ENCODE assay signal across 8 mouse cellular contexts in genomic region chr14:118709736-118710135, GRCm38 (mm10). TPM values are rescaled to one million over a fixed set of nuclear protein-coding genes. Genes with fewer than 3 reads are reported as not detected.
DNase-seq lines count a peak whose midpoint lies in the region; ATAC-seq and TF ChIP-seq lines count a peak whose summit lies in the region.

No protein-coding gene starts in this region.

- H3K79me2 ChIP-seq in macrophage (ENCODE audit: inconsistent target), result peaks cover 8% of the 10 kb centered on the region; the same call in 1 of the 2 replicates

- no peak overlapping the region for H3K9ac ChIP-seq in hindbrain, embryonic 16.5 days (ENCODE audit: low read depth, low read length)

- intact Hi-C loops in left cerebral cortex, adult 2 months (cut with DNase I), result loop anchor here (2.0 to 5.0 kb wide), 2 partner anchors 41 to 58 kb away; no protein-coding TSS in a partner anchor

- peak; percentile 38 for TF ChIP-seq CTCF in left cerebral cortex, adult 2 months (IDR thresholded peaks at IDR 0.05)

- DNase-seq in NIH3T3 (ENCODE audit: low read depth), result peak; percentile 94
- peak; percentile 79 for DNase-seq in cerebellum, adult 9-11 months
- peak; percentile 93 for DNase-seq in gastrocnemius, adult 18-20 months (ENCODE audit: low spot score)
- DNase-seq in left cerebral cortex, adult 2 months (ENCODE audit: extremely low spot score in 1 of 2, low spot score in 2 of 2), result peak; percentile 83 to 84
- DNase-seq in right cerebral cortex, adult 2 months (ENCODE audit: low spot score in 2 of 2), result peak; percentile 90 to 94
- DNase-seq in urinary bladder, postnatal 14 days (ENCODE audit: low spot score), result peak; percentile 91

- no peak overlapping the region for H3K4me2 ChIP-seq in hindbrain, embryonic 16.5 days (ENCODE audit: low read length)

- no peak overlapping the region for H3K4me3 ChIP-seq in hindbrain, embryonic 16.5 days (ENCODE audit: low read length)
- no peak overlapping the region for H3K4me3 ChIP-seq in left cerebral cortex, adult 2 months
- H3K4me3 ChIP-seq in macrophage (ENCODE audit: inconsistent target), result no peak overlapping the region

- no peaks in the 10 kb centered on the region for H3K9me3 ChIP-seq in hindbrain, embryonic 16.5 days (ENCODE audit: control insufficient read depth, low read length)

- H3K27ac ChIP-seq in hindbrain, embryonic 16.5 days (ENCODE audit: low read depth, low read length), result 0 out of 2 replicates have a peak overlapping the region, but pooled peaks have one; percentile 10
- peak overlapping the region; percentile 72 for H3K27ac ChIP-seq in left cerebral cortex, adult 2 months
- H3K27ac ChIP-seq in macrophage, result peak overlapping the region; percentile 34; the same call in 1 of the 2 replicates

- H3K36me3 ChIP-seq in hindbrain, embryonic 16.5 days (ENCODE audit: control insufficient read depth, insufficient read depth, low read length), result no peaks in the 10 kb centered on the region
- H3K36me3 ChIP-seq in macrophage (ENCODE audit: inconsistent target), result no peaks in the 10 kb centered on the region

- ATAC-seq in hindbrain, embryonic 16.5 days, result peak; percentile 73

- 24% methylated on average over 11 of the region's 11 CpGs for WGBS in hindbrain, embryonic 16.5 days
- under 1% methylated on average over 11 of the region's 11 CpGs for WGBS in macrophage (ENCODE audit: missing documents)

- peaks cover 21% of the 10 kb centered on the region for H3K4me1 ChIP-seq in hindbrain, embryonic 16.5 days (ENCODE audit: control insufficient read depth, insufficient read depth, low read depth, low read length)

- no peaks in the 10 kb centered on the region for H3K27me3 ChIP-seq in hindbrain, embryonic 16.5 days (replicated peaks; ENCODE audit: control insufficient read depth, insufficient read depth, low read length)

RNA-seq across cellular contexts. Expression of gene Abcc4, which starts 3.7 kb away (rescaled TPM):
- total RNA-seq in gastrocnemius, adult 18-20 months (2021), result 10 to 100 TPM in 1 of 2 experiments, 1 to 10 TPM in 1; 7.8 to 10.0 TPM
- polyA plus RNA-seq in hindbrain, embryonic 16.5 days (2015; fragmentation: Nextera tagmentation; extraction: Ambion mirVana), result 2.5 and 2.6 TPM in 2 replicates
- total RNA-seq in left cerebral cortex, adult 2 months (2021), result 10 to 100 TPM in 1 of 2 experiments, 1 to 10 TPM in 1; 9.5 to 11.0 TPM
- 10 to 100 TPM; 16.8 to 61.0 (median 35.9) TPM for total RNA-seq in macrophage (2018; cell fraction: chromatin; rRNA removed)
- total RNA-seq in macrophage (2018; cell fraction: cytosol; rRNA removed), result 10 to 100 TPM in 10 of 26 experiments, 1 to 10 TPM in 16; 4.1 to 12.0 (median 8.7) TPM
- total RNA-seq in macrophage (2018; cell fraction: nucleus; rRNA removed), result 10 to 100 TPM in 25 of 26 experiments, 1 to 10 TPM in 1; 9.8 to 28.7 (median 19.2) TPM
- 7.4 to 10.5 TPM (median 9.2 TPM) in 3 replicates for polyA plus RNA-seq in macrophage (2018)

Comparison
In these comparisons a context has a peak if more than half of its experiments do, and no peak if none do; other contexts are left out.
1. H3K27ac ChIP-seq: peak in every context shown above with its lines; median percentile 72 in left cerebral cortex, adult 2 months; 34 in macrophage; 10 in hindbrain, embryonic 16.5 days.